Mouse (Mus musculus): ENCODE results near the gene Pnpla5. TPM values are rescaled to one million over a fixed set of nuclear protein-coding genes. Genes with fewer than 3 reads are reported as not detected.

Pnpla5 gene
- polyA plus RNA-seq, 1 experiment from 2014 or later, result not detected

DNA sequence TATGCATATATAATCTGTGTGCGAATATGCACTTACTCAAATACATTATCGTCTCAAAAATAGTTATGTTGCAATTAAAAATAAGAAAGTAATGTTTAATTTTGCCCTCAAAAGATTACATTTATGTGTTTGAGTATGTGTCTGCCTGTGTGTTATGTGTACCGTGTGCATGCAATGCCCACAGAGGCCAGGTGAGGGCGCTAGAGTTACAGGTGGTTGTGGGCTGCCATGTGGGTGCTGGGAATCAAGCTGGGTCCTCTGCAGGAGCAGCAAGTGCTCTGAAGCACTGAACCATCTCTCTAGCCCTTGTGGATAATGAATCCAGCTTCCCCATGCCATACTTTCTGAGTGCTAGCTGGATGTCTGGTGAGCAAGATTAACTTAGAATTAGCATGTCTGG, 57.3 kb downstream of the Pnpla5 start:
- Histone ChIP-seq H3K27me3 (peaks cover 68% of the 10 kb centered on the region), H3K9me3 (replicated peaks) (no peaks in the 10 kb centered on the region), H3K4me1 (replicated peaks) (peaks cover 4% of the 10 kb centered on the region), H3K36me3 (no peaks in the 10 kb centered on the region), H3K4me3 (no peak overlapping the region), H3K4me2 (no peak overlapping the region), H3K9ac (no peak overlapping the region), H3K27ac (no peak overlapping the region)
- ATAC-seq (replicated peaks; ENCODE audit: insufficient number of reproducible peaks, insufficient read depth, low FRiP score, low read depth), result no peak
- 67% methylated on average over 4 of the region's 4 CpGs for WGBS

DNA sequence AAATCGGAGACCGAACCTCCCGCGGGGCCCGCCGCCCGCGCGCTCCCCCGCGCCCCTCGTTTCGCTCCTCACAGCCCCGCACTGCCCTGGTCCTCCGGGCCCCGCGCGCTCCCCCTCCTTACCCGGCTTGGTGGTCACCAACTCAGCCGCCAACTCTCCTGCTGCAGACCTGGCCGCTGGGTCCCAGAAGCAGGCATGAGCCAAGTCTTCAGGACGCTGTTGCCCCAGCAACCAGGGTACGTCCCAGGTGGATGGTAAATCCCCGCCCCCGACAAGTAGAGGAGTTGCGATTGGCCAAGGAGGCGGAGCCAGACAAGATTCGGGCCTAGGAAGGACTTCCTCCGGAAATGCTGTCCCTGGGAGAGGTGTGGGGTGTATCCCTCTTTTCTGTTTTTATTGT, 57.8 kb downstream of the Pnpla5 start, which contains the start of gene Efcab6:
Efcab6 (minus strand) TSS at position 240 of the 400 bp plus-strand sequence.
- peak within 1 kb of the TSS; percentile 25 for H3K4me3 ChIP-seq
- peaks cover 62% of the 10 kb centered on the region for H3K27me3 ChIP-seq
- ATAC-seq (replicated peaks; ENCODE audit: insufficient number of reproducible peaks, insufficient read depth, low FRiP score, low read depth), result no peak
- H3K36me3 ChIP-seq, result no peaks in the 10 kb centered on the region
- 2% methylated on average over 29 of the region's 29 CpGs for WGBS
- no peak within 1 kb of the TSS for H3K9ac ChIP-seq
- H3K4me2 ChIP-seq, result peak within 1 kb of the TSS; percentile 46
- peaks cover 4% of the 10 kb centered on the region for H3K4me1 ChIP-seq (replicated peaks)
- H3K27ac ChIP-seq, result no peak within 1 kb of the TSS
- H3K9me3 ChIP-seq (replicated peaks), result no peaks in the 10 kb centered on the region

Small RNA genes within 50 kb of the gene (microRNA-seq; reads per million reads assigned to microRNA genes)
- gene Mir6392, result not detected

Other genes with a start within 250 kb of the Pnpla5 start
- 0.24 and 0.51 TPM in 2 replicates for gene Efcab6, start 57.8 kb downstream of the Pnpla5 start, polyA plus RNA-seq (2015; fragmentation: Nextera tagmentation; extraction: Ambion mirVana)
- 0.52 and 1.3 TPM in 2 replicates for gene Sult4a1, start 17.4 kb downstream of the Pnpla5 start, polyA plus RNA-seq (2015; fragmentation: Nextera tagmentation; extraction: Ambion mirVana)
- gene Pnpla3, start 44.7 kb upstream of the Pnpla5 start, polyA plus RNA-seq (2015; fragmentation: Nextera tagmentation; extraction: Ambion mirVana), result 0.55 and 0.68 TPM in 2 replicates
- gene Samm50, start 69.1 kb upstream of the Pnpla5 start, polyA plus RNA-seq (2015; fragmentation: Nextera tagmentation; extraction: Ambion mirVana), result 122 and 124 TPM in 2 replicates
- gene Parvb, start 108.9 kb upstream of the Pnpla5 start, polyA plus RNA-seq (2015; fragmentation: Nextera tagmentation; extraction: Ambion mirVana), result 12.2 and 13.5 TPM in 2 replicates
- gene Parvg, start 200.9 kb upstream of the Pnpla5 start, polyA plus RNA-seq (2015; fragmentation: Nextera tagmentation; extraction: Ambion mirVana), result 1.7 and 13.4 TPM in 2 replicates

All from heart, embryonic 15.5 days (tissue).